Mouse (Mus musculus): ENCODE data around the gene Zfp740.

DNA sequence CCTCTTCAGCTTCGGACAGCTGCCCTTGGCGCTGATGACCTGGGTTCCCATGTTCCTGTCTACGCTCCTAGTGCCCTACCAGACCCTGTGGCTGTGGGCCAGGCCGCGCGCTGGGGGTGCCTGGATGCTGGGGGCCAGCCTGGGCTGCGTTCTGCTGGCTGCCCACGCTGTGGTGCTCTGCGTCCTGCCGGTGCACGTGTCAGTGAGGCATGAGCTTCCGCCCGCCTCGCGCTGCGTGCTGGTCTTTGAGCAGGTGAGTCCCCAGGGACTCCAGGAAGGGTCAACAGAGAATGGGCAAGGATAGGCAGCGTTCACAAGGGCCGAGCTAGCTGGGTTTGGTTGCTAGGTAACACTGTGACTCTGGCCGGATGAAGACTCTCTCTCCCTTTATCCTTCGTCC, 46.2 kb upstream of the Zfp740 start:
- TF ChIP-seq CTCF (IDR thresholded peaks at IDR 0.05; ENCODE audit: borderline replicate concordance, control insufficient read depth, extremely low read depth, insufficient read depth, low read length, poor library complexity): no peak
- TF ChIP-seq POLR2A (IDR thresholded peaks at IDR 0.05; ENCODE audit: control insufficient read depth, extremely low read depth, insufficient read depth, low read length, poor library complexity): no peak

Measured in thymus, adult 2 months (tissue).